Mouse (Mus musculus): Measurements from ENCODE around the gene Tesmin.

- TF ChIP-seq CTCF (IDR thresholded peaks at IDR 0.05; ENCODE audit: control insufficient read depth, insufficient read depth, insufficient read length), result no peak
- no peak for TF ChIP-seq USF1 (IDR thresholded peaks at IDR 0.05; ENCODE audit: low read depth)
- no peak for TF ChIP-seq MAX (IDR thresholded peaks at IDR 0.05)
- no peak for TF ChIP-seq CEBPB (IDR thresholded peaks at IDR 0.05; ENCODE audit: low read depth)
- no peak for TF ChIP-seq MYOG (IDR thresholded peaks at IDR 0.05; ENCODE audit: control insufficient read depth, extremely low read depth, insufficient read length)
- TF ChIP-seq FOSL1 (IDR thresholded peaks at IDR 0.05; ENCODE audit: insufficient read depth, low read length, poor library complexity, severe bottlenecking), result no peak
- TF ChIP-seq MYOD1 (IDR thresholded peaks at IDR 0.05; ENCODE audit: control insufficient read depth, insufficient read length, low read depth), result no peak
Observed at GRCm38 (mm10) chr19:3431969-3432368, 43.3 kb downstream of the Tesmin start.

All from C2C12 (cell line).